Mouse (Mus musculus) layer of hippocampus, adult 2 months (tissue): ENCODE measurements around the gene Mccc2. TPM values are rescaled to one million over a fixed set of nuclear protein-coding genes. Genes with fewer than 3 reads are reported as not detected.

ENCODE experiments used
- DNase-seq, 2 experiments: peaks; one replicate each; pipeline ENCODE4 v3.0.0; 2022; ENCODE audit warnings: low spot score in 2 of 2
- H3K27ac ChIP-seq: fragments of 200-600 bp; 2 replicates; pipeline ENCODE4 v1.8.1; 2022
- H3K4me3 ChIP-seq: fragments of 200-600 bp; 2 replicates; pipeline ENCODE4 v1.8.1; 2022; ENCODE audit warnings: mild to moderate bottlenecking
- CTCF ChIP-seq: fragments of 200-600 bp; conservative IDR thresholded peaks from 2 replicates; pipeline ENCODE4 v1.8.1; 2022; ENCODE audit warnings: antibody characterized with exemption, mild to moderate bottlenecking, moderate library complexity
- total RNA-seq, 2 experiments: library from RNA; stranded (reverse); gene quantifications; 2 replicates each; pipeline ENCODE4 v1.2.3; 2021

The Mccc2 gene
- total RNA-seq, 2 experiments from 2014 or later: 29.0 to 30.7 TPM

DNA sequence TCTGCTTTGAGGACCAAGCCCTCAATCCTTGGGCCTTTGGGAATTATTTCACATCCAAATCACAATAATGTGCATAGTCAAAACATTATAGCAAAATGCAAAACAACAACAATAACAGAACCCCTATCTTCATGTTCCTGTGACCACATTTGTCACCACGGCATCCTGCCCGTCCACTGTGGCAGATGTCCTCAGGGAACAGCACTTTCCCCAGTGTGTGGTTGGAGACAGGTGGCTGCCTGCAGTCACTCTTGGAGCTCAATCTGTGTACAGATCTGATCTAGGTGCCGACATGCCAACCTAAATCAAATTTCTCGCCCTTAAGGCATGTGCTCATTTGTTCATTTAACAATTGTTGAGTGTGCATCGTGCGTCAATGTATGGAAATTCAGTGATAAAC, 83.9 kb downstream of the Mccc2 start:
- DNase-seq: no peak
- no peak for TF ChIP-seq CTCF

GRCm38 (mm10) chr13:99926249-99926648, 89.2 kb downstream of the Mccc2 start:
- no peak overlapping the region for H3K27ac ChIP-seq
- no peak for DNase-seq
- no peak for TF ChIP-seq CTCF
- H3K4me3 ChIP-seq: no peak overlapping the region

More for the DNA sequence above, 83.9 kb downstream of the Mccc2 start:
- no peak overlapping the region for H3K27ac ChIP-seq
- no peak overlapping the region for H3K4me3 ChIP-seq

GRCm38 (mm10) chr13:99915632-99916031, 99.8 kb downstream of the Mccc2 start:
- no peak overlapping the region for H3K27ac ChIP-seq
- H3K4me3 ChIP-seq: no peak overlapping the region
- no peak for DNase-seq
- TF ChIP-seq CTCF: no peak

DNA sequence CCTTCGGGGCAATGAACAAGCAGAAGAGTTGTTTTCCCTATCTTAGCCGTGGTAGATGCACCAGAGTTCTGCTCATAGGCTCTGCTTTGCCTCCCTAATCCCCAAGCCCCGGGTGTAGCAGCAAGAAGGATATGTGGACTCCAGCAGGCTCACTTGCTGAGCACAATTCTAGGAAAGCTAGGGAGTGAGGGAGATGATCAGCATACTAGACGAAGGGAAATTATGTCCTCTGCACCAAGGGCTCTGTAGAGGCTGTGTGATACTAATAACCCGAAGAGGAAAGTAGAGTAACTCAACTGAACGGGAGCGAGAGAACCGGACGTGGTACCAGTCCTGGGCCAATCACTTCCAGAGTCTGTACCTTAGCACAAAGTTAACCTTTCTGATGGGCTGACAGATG, 114.5 kb downstream of the Mccc2 start, which contains the start of gene Cartpt:
Gene Cartpt (minus strand): TSS at position 127 of the 400 bp plus-strand sequence.
- Histone ChIP-seq H3K27ac (no peak within 1 kb of the TSS), H3K4me3 (peak within 1 kb of the TSS; percentile 34)
- DNase-seq: no peak
- no peak for TF ChIP-seq CTCF

DNA sequence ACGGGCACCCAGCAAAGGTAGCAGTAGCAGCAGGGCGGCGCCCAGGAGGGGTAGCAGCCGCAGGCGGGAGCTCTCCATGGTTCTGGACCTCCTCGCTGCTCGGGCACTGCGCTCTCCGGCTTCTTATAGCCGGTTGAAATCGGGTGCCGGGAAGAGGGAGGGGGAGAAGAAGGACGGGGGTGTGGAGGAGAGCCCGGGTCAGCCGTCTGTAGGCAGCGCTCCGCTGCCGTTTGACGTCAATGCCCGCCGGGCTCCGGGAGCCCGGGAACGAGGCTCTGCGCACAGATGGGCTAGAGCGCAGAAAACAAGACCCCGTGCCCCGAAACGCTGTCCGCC, 114.9 kb downstream of the Mccc2 start:
- TF ChIP-seq CTCF: no peak
- H3K4me3 ChIP-seq: peak overlapping the region; percentile 34
- H3K27ac ChIP-seq: no peak overlapping the region
- no peak for DNase-seq

DNA sequence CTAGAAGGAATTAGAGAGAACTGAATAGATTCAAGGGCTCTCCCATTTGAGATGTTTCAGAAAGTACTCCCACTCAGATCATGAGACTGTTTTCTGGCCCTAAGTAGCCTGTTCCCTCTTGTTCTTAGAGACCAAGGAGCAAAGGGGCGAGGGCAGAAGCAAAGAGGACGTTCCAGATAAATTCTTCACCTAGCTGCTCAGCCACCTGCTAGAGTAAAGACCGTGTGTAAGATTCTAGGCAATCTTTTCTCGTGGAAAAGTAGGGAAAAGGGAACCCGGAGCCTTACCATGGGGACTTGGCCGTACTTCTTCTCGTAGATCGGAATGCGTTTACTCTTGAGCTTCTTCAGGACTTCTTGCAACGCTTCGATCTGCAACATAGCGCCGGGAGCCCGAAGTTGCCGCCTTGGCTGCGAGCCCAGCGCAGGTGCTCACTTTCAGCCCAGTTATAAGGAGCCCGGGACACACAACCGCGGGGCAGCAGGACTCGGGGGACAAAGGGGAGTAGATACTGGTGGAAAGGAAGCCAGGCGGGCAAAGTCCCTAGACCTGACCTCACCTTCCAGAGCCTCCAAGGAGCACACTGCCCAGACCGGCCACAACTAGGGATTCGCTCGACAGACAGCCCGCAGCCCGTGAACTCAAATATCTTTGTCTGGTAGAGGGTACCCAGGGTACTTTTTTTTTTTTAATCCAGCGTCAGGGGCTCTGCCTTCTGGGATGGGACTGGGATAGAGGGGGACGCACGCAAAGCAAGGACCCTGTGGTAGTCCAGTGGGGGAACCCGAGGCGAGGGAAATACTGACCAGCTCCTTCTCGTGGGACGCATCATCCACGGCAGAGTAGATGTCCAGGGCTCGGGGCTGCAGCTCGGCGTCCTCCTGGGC, 115.5 kb downstream of the Mccc2 start:
- TF ChIP-seq CTCF: no peak
- H3K27ac ChIP-seq: no peak overlapping the region
- peak overlapping the region; percentile 34 for H3K4me3 ChIP-seq
- DNase-seq: no peak

GRCm38 (mm10) chr13:99898816-99899215, 116.6 kb downstream of the Mccc2 start:
- DNase-seq: no peak
- Histone ChIP-seq H3K4me3 (no peak overlapping the region), H3K27ac (no peak overlapping the region)
- no peak for TF ChIP-seq CTCF

Other genes with a start within 250 kb of the Mccc2 start
- gene Cartpt, start 114.5 kb downstream of the Mccc2 start, total RNA-seq: 1 to 10 TPM; 2.0 to 3.5 TPM
- gene Bdp1, start 88.4 kb upstream of the Mccc2 start, total RNA-seq: 10 to 100 TPM; 36.3 to 38.6 TPM
- gene Serf1, start 92.4 kb upstream of the Mccc2 start, total RNA-seq: 10 to 100 TPM; 11.4 to 16.7 TPM
- 10 to 100 TPM; 40.3 to 41.2 TPM for gene Smn1, start 109.2 kb upstream of the Mccc2 start, total RNA-seq
- under 1 TPM; 0.34 to 0.51 TPM for gene Naip2, start 186.5 kb upstream of the Mccc2 start, total RNA-seq
- under 1 TPM; 0.37 to 0.41 TPM for gene Naip5, start 230.7 kb upstream of the Mccc2 start, total RNA-seq